Mouse (Mus musculus) ES-E14 (cell line): ENCODE results near the gene Bak1. TPM values are rescaled to one million over a fixed set of nuclear protein-coding genes. Genes with fewer than 3 reads are reported as not detected.
A peak's percentile ranks its signal among the peaks of the same experiment; 100 is the strongest.

ENCODE experiments used
- DNase-seq: peaks from one replicate; pipeline ENCODE4 v3.0.0-alpha.2; 2013; ENCODE audit warnings: low read depth, low spot score
- H3K27ac ChIP-seq: 2 replicates; pipeline ENCODE4 v1.5.1; 2012; ENCODE audit warnings: low read depth, mild to moderate bottlenecking, low read length, moderate library complexity, mixed read lengths; ENCODE audit not compliant: poor library complexity, insufficient read depth, severe bottlenecking
- H3K36me3 ChIP-seq: 2 replicates; pipeline ENCODE4 v1.6.1; 2012; ENCODE audit warnings: mild to moderate bottlenecking, low read length, moderate library complexity, mixed read lengths; ENCODE audit not compliant: control insufficient read depth, poor library complexity, insufficient read depth, severe bottlenecking
- H3K4me1 ChIP-seq, 2 experiments: fragments of 150-350 bp in 1 of 2; sonication (generic) in 1 of 2; 2 replicates each; pipeline ENCODE4 v1.6.1; 2012; ENCODE audit warnings: low read length in 2 of 2, mild to moderate bottlenecking in 1 of 2, mixed read lengths in 1 of 2; ENCODE audit not compliant: control insufficient read depth in 2 of 2, insufficient read depth in 2 of 2, poor library complexity in 1 of 2
- H3K4me3 ChIP-seq, 2 experiments: fragments of 150-350 bp in 1 of 2; sonication (generic) in 1 of 2; 2 replicates each; pipeline ENCODE4 v1.5.1; 2012; ENCODE audit warnings: low read length in 2 of 2, low read depth in 1 of 2, mild to moderate bottlenecking in 1 of 2, mixed read lengths in 1 of 2; ENCODE audit not compliant: insufficient read depth in 1 of 2, poor library complexity in 1 of 2, severe bottlenecking in 1 of 2
- H3K9ac ChIP-seq: 2 replicates; pipeline ENCODE4 v1.6.1; 2012; ENCODE audit warnings: low read depth, mild to moderate bottlenecking, low read length, mixed read lengths; ENCODE audit not compliant: poor library complexity, insufficient read depth, severe bottlenecking
- H3K9me3 ChIP-seq: fragments of 150-350 bp; sonication (generic); 2 replicates; pipeline ENCODE4 v1.6.1; 2012; ENCODE audit warnings: low read depth, mild to moderate bottlenecking, low read length; ENCODE audit not compliant: control insufficient read depth, insufficient read depth
- CHD2 ChIP-seq: IDR thresholded peaks from 2 replicates; pipeline ENCODE4 v1.6.1; 2014; ENCODE audit warnings: mild to moderate bottlenecking, low read depth, low read length, inconsistent platforms
- HCFC1 ChIP-seq: IDR thresholded peaks from 2 replicates; pipeline ENCODE4 v1.6.1; 2012; ENCODE audit warnings: low read length, inconsistent platforms, borderline replicate concordance; ENCODE audit not compliant: insufficient read depth
- MAFK ChIP-seq: IDR thresholded peaks from 2 replicates; pipeline ENCODE4 v1.6.1; 2014; ENCODE audit warnings: mild to moderate bottlenecking, low read depth, low read length, inconsistent platforms; ENCODE audit not compliant: insufficient read depth
- ZC3H11A ChIP-seq: IDR thresholded peaks from 2 replicates; pipeline ENCODE4 v1.6.1; 2012; ENCODE audit warnings: low read depth, mild to moderate bottlenecking, inconsistent platforms, low read length, borderline replicate concordance
- ZNF384 ChIP-seq: IDR thresholded peaks from 2 replicates; pipeline ENCODE4 v1.6.1; 2012; ENCODE audit warnings: low read depth, low read length, inconsistent platforms
- in situ Hi-C, 2 experiments: fragments of 600-800 bp; cut with MboI; formaldehyde crosslinking; loops; one replicate each; pipeline ENCODE4 v1.15.1; 2025; ENCODE audit warnings: low sequenced_read_pairs in 2 of 2, inconsistent platforms in 1 of 2; ENCODE audit not compliant: unreplicated experiment in 2 of 2
- total RNA-seq: library from RNA; depleted of rRNA; stranded (reverse); fragments of 300-350 nt; gene quantifications from 2 replicates; pipeline ENCODE4 v1.2.3, GENCODE M21; 2012; rRNA removed

Gene Bak1
- total RNA-seq: 36.4 and 53.2 TPM in 2 replicates

GRCm38 (mm10) chr17:27028909-27029308 lies at the start of gene Bak1:
Gene Bak1, minus strand, starts transcription at chr17:27029009.
- Histone ChIP-seq H3K9me3 (no peaks in the 10 kb centered on the region), H3K9ac (peak within 1 kb of the TSS; percentile 88), H3K4me3 (peak within 1 kb of the TSS; percentile 79 to 88), H3K4me1 (peaks cover 2 to 19% of the 10 kb centered on the region in 2 experiments; a peak in 2 of 4 replicates), H3K36me3 (peaks cover 11% of the 10 kb centered on the region; the same call in 1 of the 2 replicates), H3K27ac (peak within 1 kb of the TSS; percentile 64; the same call in 1 of the 2 replicates)
- TF ChIP-seq HCFC1 (no peak), ZC3H11A (no peak), MAFK (no peak), ZNF384 (no peak), CHD2 (no peak)
- no peak for DNase-seq
- in situ Hi-C loops: no loop called here

- Histone ChIP-seq H3K4me3 (no peak overlapping the region), H3K9me3 (no peaks in the 10 kb centered on the region), H3K36me3 (peaks cover 5% of the 10 kb centered on the region; the same call in 1 of the 2 replicates), H3K9ac (no peak overlapping the region; the same call in 1 of the 2 replicates), H3K4me1 (peaks cover 0 to 25% of the 10 kb centered on the region in 2 experiments; a peak in 3 of 4 replicates), H3K27ac (peak overlapping the region; percentile 67; the same call in 1 of the 2 replicates)
- in situ Hi-C loops: no loop called here
- DNase-seq: no peak
- no peak for TF ChIP-seq ZNF384
- TF ChIP-seq HCFC1: no peak
- TF ChIP-seq ZC3H11A: no peak
- TF ChIP-seq MAFK: no peak
- no peak for TF ChIP-seq CHD2
Measured at GRCm38 (mm10) chr17:27078499-27078898, 49.7 kb upstream of the Bak1 start.

- Histone ChIP-seq H3K27ac (no peak overlapping the region; the same call in 1 of the 2 replicates), H3K4me1 (peaks cover 0 to 23% of the 10 kb centered on the region in 2 experiments; a peak in 3 of 4 replicates), H3K36me3 (peaks cover 5% of the 10 kb centered on the region; the same call in 1 of the 2 replicates), H3K4me3 (no peak overlapping the region), H3K9me3 (no peaks in the 10 kb centered on the region), H3K9ac (no peak overlapping the region)
- TF ChIP-seq MAFK (0 out of 2 replicates have a peak, but pooled peaks have one; percentile 21), CHD2 (no peak)
- in situ Hi-C loops: no loop called here
- no peak for DNase-seq
Measured at GRCm38 (mm10) chr17:27077920-27078319, 49.1 kb upstream of the Bak1 start.

GRCm38 (mm10) chr17:27077133-27077532 lies 48.3 kb upstream of the Bak1 start:
- Histone ChIP-seq H3K4me3 (no peak overlapping the region), H3K36me3 (peaks cover 5% of the 10 kb centered on the region; the same call in 1 of the 2 replicates), H3K9ac (no peak overlapping the region), H3K27ac (no peak overlapping the region), H3K9me3 (no peaks in the 10 kb centered on the region), H3K4me1 (peaks cover 0 to 21% of the 10 kb centered on the region in 2 experiments; a peak in 3 of 4 replicates)
- in situ Hi-C loops: no loop called here
- no peak for DNase-seq
- TF ChIP-seq MAFK (no peak), HCFC1 (no peak), ZNF384 (no peak), ZC3H11A (no peak), CHD2 (no peak)
